Mouse (Mus musculus): ENCODE results near the gene Gosr2.

DNA sequence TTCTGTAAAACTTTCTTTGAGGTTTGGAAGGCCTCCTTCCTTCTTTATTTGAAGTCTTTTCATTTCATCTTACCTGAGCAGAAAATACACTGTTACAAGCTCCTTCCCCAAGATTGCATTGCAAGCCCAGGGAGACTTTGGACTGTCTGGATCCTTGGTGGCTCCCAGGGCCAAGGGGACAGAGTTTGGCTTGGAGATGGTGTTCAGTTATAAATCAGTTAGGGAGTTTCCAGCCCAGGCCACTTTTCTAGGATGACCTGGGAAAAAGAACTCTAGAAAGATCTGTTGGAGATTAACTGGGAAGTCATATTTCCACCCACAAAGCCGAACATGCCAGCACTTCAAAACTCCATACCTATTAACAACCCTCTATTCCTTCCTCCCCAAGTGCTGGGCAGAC lies 12.3 kb upstream of the Gosr2 start:
- TF ChIP-seq EP300 (IDR thresholded peaks at IDR 0.05; ENCODE audit: low read depth) (no peak), CTCF (IDR thresholded peaks at IDR 0.05; ENCODE audit: low read depth) (no peak)

All from liver, embryonic 14.5 days (tissue).